Mouse (Mus musculus) forebrain, embryonic 16.5 days (tissue): Measurements from ENCODE around the gene Galnt3. TPM values are rescaled to one million over a fixed set of nuclear protein-coding genes. Genes with fewer than 3 reads are reported as not detected.

Source experiments
- ATAC-seq: fragments of 200-750 bp; cut with Nextera tagmentation; 2 replicates; pipeline ENCODE4 v1.8.0; 2017; ENCODE audit warnings: mild to moderate bottlenecking, moderate library complexity
- H3K27ac ChIP-seq: fragments of 300-500 bp; sonication (generic); 2 replicates; pipeline ENCODE4 v1.5.1; 2014; ENCODE audit warnings: low read length, control low read depth
- H3K27me3 ChIP-seq: fragments of 300-500 bp; sonication (generic); replicated peaks from 2 replicates; pipeline ENCODE4 v1.6.1; 2014; ENCODE audit warnings: low read length; ENCODE audit not compliant: control insufficient read depth, insufficient read depth
- H3K36me3 ChIP-seq: fragments of 300-500 bp; sonication (generic); 2 replicates; pipeline ENCODE4 v1.6.1; 2014; ENCODE audit not compliant: control insufficient read depth, insufficient read depth
- H3K4me1 ChIP-seq: fragments of 300-500 bp; sonication (generic); replicated peaks from 2 replicates; pipeline ENCODE4 v1.6.1; 2014; ENCODE audit warnings: low read length; ENCODE audit not compliant: control insufficient read depth, insufficient read depth
- H3K4me2 ChIP-seq: fragments of 300-500 bp; sonication (generic); 2 replicates; pipeline ENCODE4 v1.6.1; 2014; ENCODE audit warnings: mild to moderate bottlenecking, low read length, control low read depth
- H3K4me3 ChIP-seq: fragments of 300-500 bp; sonication (generic); replicated peaks from 2 replicates; pipeline ENCODE4 v1.5.1; 2014; ENCODE audit warnings: mild to moderate bottlenecking, low read length, control low read depth
- H3K9ac ChIP-seq: fragments of 300-500 bp; sonication (generic); replicated peaks from 2 replicates; pipeline ENCODE4 v1.6.1; 2014; ENCODE audit warnings: low read depth, low read length, control low read depth
- H3K9me3 ChIP-seq: fragments of 300-500 bp; sonication (generic); 2 replicates; pipeline ENCODE4 v1.6.1; 2016; ENCODE audit warnings: low read length; ENCODE audit not compliant: control insufficient read depth
- WGBS: fragments of 180-500 bp; shearing (Covaris S2); extraction: QIAGEN DNeasy Blood & Tissue Kit; methylation state at CpG from one replicate; pipeline ENCODE4 v1.1.7; 2014; 5-methylcytosine and 5-hydroxymethylcytosine counted together
- polyA plus RNA-seq: library from polyadenylated mRNA; unstranded; fragments of >200 nt; fragmentation: Nextera tagmentation; extraction: Ambion mirVana; gene quantifications from 2 replicates; pipeline ENCODE4 v1.2.1, GENCODE M21; 2015

Galnt3 gene
- polyA plus RNA-seq, 1 experiment from 2014 or later, result 0.60 TPM

GRCm38 (mm10) chr2:66041203-66041916 lies 83.4 kb downstream of the Galnt3 start:
- H3K9me3 ChIP-seq, result no peaks in the 10 kb centered on the region
- H3K4me1 ChIP-seq, result peaks cover 15% of the 10 kb centered on the region
- peak overlapping the region; percentile 80 for H3K27ac ChIP-seq
- H3K4me2 ChIP-seq, result peak overlapping the region; percentile 54
- peak overlapping the region; percentile 34 for H3K4me3 ChIP-seq
- 0 out of 2 replicates have a peak, but pooled peaks cover 3% of the 10 kb centered on the region for H3K27me3 ChIP-seq
- 19% methylated on average over 21 of the region's 21 CpGs for WGBS
- no peaks in the 10 kb centered on the region for H3K36me3 ChIP-seq
- peak overlapping the region; percentile 32; the same call in 1 of the 2 replicates for H3K9ac ChIP-seq
- peak; percentile 59 for ATAC-seq

GRCm38 (mm10) chr2:66040611-66041010 lies 84.2 kb downstream of the Galnt3 start:
- ATAC-seq, result no peak
- H3K9ac ChIP-seq, result no peak overlapping the region
- peaks cover 15% of the 10 kb centered on the region for H3K4me1 ChIP-seq
- H3K27me3 ChIP-seq, result 0 out of 2 replicates have a peak, but pooled peaks cover 3% of the 10 kb centered on the region
- no peaks in the 10 kb centered on the region for H3K9me3 ChIP-seq
- no peak overlapping the region for H3K4me3 ChIP-seq
- no peak overlapping the region for H3K27ac ChIP-seq
- no peak overlapping the region for H3K4me2 ChIP-seq
- H3K36me3 ChIP-seq, result no peaks in the 10 kb centered on the region

GRCm38 (mm10) chr2:66034907-66035679 lies 89.7 kb downstream of the Galnt3 start:
- Histone ChIP-seq H3K4me1 (peaks cover 4% of the 10 kb centered on the region; the same call in 1 of the 2 replicates), H3K9ac (no peak overlapping the region), H3K9me3 (no peaks in the 10 kb centered on the region), H3K4me3 (no peak overlapping the region), H3K36me3 (no peaks in the 10 kb centered on the region), H3K4me2 (no peak overlapping the region), H3K27ac (no peak overlapping the region), H3K27me3 (0 out of 2 replicates have a peak, but pooled peaks cover 3% of the 10 kb centered on the region)
- ATAC-seq, result peak; percentile 82
- 54% methylated on average over 9 of the region's 9 CpGs for WGBS

Other genes with a start within 250 kb of the Galnt3 start
- gene Ttc21b, start 131.6 kb upstream of the Galnt3 start, polyA plus RNA-seq, result 14.8 and 15.5 TPM in 2 replicates